Mouse (Mus musculus): ENCODE data around the gene Snx25. TPM values are rescaled to one million over a fixed set of nuclear protein-coding genes. Genes with fewer than 3 reads are reported as not detected.
"Not testable (repeated sequence)": the region's sequence is repeated elsewhere in the genome, so short reads cannot be mapped to it uniquely, and the experiment has no call there.

The Snx25 gene
- total RNA-seq, 2 experiments from 2014 or later: 4.7 to 5.5 TPM

DNA sequence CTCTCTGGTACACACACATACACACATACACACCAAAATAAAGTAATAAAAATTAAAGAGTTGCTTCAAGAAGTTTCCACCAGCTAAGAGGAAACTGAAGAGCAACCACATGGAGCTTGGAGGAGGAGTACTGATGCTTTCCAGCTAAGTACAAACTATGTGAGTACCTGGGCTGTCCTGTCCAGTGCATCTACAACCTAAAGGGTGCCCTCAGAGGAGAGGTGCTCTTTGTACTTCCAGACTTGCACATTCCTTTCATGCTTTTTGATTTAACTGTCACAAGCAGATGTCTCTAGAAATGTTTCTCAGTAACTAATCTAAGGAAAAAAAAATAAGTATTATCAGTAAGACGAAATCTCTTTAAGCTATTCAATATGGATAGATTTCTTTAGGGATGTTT is 14.6 kb downstream of the Snx25 start:
- DNase-seq: no peak

DNA sequence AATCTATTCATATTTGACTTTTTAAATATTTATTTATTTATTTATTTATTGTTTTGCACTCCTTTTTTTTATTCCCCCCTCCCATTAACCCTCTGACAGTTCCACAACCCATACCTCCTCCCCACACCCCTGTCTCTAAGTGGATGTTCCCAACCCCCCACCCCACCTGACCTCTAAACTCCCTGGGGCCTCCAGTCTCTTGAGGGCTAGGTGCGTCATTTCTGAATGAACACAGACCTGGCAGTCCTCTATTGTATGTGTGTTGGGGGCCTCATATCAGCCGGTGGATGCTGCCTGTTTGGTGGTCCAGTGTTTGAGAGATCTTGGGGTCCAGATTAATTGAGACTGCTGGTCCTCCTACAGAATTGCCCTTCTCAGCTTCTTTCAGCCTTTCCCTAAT is 16.4 kb downstream of the Snx25 start:
- DNase-seq: not testable (repeated sequence)

DNA sequence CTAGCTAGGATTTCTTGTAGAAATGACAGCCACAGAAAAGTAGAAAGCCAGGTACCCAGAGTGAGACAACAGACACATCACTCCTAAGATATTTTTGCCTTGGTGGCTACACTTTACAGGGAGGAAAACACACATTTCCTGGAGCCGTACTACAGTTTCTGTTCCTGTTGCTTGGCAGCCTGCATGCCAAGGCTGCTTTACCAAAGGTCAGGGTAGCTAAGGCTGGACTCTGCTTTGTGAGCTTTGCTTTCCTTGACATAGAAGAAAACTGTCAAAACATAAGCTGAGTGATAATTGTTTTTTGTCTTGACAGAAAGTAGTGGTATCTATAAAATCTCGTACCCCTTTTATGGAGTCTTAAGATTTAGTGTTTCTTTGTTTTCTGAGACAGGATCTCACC is 21.5 kb downstream of the Snx25 start:
- DNase-seq: no peak

DNA sequence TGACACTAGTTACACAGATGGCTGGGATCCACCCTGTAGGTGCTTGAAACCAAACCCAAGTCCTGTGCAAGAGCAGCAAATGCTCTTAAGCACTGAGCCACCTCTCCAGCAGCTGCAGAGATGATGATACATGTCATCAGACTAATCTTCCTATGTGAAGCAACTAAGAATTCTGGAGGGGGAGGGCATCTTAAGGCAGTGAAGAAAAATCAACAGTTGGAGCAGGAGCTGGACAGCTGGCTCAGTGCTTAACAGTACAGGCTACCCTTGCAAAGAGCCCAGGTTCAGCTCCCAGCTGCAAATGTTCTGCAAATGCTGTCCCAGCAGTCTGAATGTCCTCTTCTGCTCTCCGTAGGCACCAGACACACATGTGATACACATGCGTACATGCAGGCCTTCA is 29.5 kb downstream of the Snx25 start:
- DNase-seq: no peak

DNA sequence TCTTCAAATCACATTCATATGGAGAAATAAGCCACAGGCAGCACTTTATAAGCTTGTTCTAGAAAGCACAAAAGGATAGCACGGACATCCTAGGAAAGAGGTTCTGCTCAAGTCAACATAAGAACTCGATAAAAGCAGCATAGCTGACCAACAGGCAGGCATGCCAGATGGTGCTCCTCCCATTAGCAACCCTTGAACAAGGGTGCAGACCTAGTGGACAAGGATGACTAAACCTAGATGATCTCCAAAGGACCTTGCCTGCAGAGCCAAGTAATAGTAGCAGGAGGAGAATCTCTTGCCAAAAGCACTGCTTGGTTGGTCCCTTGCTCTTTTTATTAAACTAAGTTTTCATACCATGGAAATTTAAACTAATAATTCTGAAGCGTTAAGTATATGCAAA is 32.8 kb downstream of the Snx25 start:
- DNase-seq: no peak

DNA sequence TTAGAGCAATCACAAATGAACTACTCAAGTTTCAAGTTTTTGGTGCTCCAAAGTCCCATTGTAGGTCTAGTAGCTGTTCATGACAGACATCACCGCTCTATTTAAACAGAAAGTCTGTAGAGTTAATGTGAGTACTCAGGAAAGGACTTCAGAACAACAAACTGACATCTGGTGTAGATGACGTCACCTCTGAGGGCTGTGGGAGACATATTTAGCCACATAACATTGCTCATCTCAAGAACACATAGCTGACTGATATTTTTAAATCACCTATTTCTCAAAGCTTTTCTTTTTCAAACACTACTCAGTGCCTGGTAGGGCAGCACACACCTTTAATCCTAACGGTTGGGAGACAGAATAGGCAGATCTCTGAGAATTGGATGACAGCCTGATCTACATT is 34.8 kb downstream of the Snx25 start:
- DNase-seq: no peak

DNA sequence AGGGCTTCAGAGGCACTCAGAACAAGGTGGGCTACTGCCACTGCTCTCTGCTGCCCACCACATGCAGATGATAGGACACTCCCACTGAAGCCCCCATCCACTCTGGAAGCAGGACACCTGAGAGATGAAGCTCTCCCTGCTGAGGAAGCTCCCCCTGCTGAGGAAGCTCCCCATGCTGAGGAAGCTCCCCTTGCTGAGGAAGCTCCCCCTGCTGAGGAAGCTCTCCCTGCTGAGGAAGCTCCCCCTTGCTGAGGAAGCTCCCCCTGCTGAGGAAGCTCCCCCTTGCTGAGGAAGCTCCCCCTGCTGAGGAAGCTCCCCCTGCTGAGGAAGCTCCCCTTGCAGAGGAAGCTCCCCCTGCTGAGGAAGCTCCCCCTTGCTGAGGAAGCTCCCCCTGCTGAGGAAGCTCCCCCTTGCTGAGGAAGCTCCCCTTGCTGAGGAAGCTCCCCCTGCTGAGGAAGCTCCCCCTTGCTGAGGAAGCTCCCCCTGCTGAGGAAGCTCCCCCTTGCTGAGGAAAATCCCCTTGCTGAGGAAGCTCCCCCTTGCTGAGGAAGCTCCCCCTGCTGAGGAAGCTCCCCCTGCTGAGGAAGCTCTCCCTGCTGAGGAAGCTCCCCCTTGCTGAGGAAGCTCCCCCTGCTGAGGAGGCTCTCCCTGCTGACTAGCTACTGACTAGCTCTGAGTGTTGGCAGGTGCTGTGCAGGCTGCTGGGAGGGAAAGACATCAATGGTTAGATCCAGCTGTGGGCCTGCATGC is 38.4 kb downstream of the Snx25 start:
- not testable (repeated sequence) for DNase-seq

DNA sequence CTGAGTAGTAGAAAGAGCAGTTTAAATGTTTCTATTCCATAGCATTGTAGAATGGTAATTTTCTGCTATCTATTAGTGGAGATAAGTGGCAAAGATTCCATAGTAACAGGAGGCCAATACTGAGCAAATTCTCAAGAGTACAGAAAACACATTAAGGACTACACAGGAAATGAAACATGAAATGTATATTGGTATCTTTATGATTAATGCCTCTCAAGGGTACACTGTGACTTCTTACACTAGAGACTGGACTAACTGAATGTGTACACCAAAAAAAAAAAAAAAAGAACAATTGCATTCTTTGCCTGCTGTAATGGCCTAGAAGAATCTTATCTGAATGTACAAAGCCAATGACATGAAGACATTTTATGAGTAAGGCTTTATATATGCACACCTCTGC is 44.3 kb downstream of the Snx25 start:
- DNase-seq: no peak

DNA sequence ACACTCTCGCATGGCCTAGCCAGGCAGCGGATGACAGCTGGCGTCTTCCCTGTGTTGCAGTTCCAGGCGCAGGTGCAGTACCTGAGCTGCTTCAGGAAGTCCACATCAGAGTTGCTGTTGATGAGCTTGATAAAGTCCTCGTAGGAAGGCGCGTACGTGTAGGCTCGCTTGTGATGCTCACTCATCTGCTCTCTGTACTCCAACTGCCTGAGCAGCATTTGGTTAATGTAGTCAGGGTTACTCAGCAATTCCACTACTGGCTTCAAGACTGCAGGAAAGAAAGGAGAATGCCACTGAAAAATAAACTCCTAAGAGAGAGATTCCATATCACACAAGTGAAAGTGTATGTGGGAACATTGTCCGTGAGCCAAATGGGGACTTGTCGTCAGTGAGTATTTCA is 48.5 kb downstream of the Snx25 start:
- DNase-seq: no peak

DNA sequence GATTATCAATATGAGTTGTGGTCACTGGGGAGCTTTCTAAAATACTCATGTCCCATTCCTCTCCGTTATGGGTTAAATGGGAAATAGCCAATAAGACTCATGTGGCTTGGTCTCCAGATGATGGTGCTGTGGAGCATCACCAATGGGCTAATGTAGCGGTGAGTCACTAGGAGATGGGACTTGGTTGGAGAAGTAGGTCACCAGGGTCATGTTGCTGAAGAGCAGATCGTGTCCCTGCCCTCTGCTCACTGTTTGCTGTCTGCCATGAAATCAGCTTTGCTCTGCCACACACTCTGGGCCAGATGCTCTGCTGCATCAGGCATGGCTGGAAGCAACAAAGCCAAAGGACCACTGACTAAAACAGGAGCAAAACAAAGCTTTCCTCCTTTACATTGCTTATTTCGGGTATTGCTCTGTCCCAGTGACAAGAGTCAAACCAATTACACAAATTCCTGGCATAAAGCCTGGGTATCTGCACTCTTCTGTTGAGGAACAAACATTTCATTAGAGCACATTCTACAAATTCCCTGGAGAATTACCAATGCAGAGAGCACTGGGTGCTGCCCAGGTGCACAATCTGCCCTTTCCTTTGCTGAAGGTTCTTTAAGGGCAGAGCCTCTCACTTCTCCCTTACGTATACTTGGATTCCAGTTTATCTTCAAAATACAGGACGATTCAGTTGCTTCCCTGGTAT is 59.1 kb downstream of the Snx25 start:
- DNase-seq: no peak

DNA sequence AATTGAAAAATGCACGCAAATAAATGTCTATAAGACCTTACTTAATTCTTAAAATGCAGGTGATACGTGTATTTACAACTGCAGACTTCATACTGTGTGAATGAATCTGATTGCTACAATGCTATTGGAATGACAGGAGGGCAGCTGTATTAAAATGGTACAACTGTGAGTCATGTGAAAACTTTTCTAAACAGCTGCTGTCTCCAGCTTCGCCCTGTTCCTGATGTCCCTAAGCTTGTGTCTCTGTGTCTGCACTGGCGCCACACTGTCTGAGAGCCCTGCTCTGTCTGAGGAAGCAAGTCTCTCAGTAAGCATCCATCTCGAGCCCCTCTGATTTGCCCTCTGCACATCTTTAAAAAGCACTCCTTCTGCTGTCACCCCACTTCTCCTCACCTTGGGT is 68.8 kb downstream of the Snx25 start:
- no peak for DNase-seq

DNA sequence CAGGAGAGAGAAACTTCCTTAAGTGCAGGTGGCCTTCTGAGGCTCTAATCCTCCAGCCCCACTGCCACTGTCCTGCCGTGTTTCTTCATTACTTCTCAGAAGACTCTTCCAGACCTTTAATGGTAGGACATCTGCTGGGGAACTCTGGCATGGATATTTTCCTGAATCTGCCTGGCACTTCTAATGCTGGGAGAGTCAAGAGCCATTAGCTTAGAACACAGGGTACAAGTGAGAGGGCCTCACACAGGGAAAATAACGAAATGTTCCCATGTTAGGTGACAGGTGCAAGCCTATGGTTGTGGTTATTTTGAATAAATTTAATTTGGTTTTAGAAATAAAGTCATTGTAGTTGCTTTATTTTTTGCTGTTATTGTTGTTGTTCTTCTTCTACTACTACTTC is 70.9 kb downstream of the Snx25 start:
- DNase-seq: no peak

DNA sequence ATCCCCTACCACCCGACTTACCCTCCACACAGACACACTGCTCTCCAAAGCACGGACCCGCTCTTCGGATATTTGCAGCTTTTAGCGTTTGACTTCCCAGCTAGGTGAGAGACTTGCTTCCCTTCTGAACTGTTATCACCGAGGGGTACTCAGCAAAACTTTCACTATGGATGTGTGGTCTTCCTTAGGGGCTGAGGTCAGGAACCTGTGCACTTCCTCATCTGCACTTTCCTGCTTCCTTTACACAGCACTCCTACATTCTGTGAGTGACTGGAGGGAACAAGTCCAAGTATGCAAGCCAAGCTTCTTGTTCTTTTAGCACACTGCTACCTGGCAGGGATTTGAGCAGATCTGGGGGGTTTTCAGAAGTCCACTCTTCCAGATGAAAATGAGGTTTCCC is 73.1 kb downstream of the Snx25 start:
- DNase-seq: no peak

DNA sequence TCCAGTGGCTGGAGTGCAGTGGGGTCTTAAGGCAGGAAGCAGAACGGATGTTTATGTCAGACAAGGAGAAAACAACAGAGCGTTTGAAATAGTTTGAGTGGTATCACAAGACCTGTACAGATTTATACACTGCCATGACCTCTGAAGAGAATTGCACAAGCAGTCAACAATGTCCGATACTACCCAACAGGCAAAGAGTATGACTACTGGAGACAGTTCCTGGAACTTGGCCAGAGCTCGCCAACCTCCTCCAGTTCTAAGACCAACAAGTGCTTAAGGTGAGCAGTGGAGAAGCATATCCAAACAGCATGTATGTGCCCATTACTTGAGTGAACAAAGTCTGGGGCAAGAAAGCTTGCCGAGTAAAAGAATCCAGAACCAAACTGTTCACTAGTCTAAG is 76.7 kb downstream of the Snx25 start:
- DNase-seq: no peak

DNA sequence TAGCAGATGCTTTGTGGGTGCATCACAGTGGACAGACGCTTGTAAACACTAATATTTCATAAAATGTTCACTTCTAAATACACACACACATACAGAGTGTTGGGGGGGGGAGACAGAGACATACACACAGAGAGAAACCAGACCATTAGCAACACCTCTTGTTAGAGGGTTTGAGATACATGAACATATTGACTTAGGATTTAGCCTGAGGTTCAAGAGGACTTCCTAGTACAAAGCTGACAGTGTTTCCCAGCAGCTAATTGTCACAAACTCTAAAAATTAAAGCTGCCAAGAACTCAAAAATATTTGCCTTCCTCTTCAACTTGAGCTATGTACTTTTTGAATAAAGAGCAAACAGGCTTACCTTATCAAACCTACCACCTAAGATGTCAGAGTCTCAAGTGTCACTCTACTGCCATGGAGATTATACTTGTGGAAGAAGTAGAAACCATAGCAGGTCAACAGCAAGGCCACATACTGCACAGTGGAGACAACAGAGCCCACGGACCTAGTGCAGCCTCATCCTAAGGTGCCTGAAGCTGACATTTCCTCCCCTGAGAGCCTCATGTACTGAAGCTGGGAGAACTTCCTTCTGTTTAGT is 78.3 kb downstream of the Snx25 start:
- DNase-seq: no peak

DNA sequence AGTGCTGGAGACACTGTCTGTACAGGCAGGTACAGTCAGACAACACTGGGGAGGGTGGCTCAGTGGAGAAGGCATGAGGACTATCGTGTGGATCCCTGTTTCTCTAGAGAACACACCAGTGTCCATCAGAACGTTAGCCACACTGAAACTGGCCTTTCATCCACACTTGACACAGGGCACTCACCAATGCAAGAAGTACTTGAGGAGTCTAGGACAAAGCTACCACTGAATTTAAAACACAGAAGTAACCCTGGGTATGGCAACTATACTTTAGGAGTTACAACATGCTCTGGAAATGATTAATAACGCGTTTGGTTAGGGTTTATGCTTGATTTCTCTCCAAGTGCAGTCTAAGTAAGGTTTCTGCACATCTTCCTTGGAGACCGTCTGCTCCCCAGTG is 79.2 kb downstream of the Snx25 start:
- DNase-seq: no peak

DNA sequence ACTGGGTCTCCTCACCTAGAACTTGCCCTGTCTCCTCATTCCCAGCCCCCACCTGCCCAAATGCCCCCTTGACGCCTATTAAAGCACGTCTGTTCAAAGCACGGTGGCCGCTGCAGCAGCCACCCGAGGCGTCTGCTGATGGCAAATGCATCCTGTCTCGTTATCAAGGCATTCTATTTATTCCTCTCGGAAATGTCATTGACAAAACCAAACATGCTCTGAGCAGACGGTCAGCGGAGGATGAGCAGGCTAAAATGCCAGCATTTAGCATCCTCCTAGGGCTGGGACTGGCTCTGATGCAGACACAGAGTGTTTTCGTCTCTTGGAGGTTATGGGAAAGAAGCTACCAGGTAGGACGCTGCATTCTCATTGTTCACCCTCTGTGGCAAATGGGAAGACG is 111.7 kb downstream of the Snx25 start:
- no peak for DNase-seq

DNA sequence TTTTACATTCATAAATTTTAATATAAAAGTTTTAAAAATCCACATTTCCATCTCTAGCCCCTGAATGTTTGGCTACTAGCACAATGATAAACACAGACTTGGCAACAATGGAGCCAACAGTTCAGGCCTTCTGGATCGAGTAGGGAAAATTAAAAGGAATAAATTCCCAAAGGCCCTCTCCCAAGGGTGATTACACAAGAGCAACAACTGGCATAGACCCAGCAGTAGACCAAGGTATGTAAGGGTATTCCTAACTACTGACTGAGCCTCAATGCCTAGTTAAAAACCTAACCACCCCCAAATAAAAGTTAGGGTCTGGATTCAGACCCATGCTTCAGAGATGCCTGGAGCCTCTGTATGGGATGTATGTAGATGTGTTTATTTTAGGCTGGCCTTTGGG is 112.3 kb downstream of the Snx25 start:
- no peak for DNase-seq

DNA sequence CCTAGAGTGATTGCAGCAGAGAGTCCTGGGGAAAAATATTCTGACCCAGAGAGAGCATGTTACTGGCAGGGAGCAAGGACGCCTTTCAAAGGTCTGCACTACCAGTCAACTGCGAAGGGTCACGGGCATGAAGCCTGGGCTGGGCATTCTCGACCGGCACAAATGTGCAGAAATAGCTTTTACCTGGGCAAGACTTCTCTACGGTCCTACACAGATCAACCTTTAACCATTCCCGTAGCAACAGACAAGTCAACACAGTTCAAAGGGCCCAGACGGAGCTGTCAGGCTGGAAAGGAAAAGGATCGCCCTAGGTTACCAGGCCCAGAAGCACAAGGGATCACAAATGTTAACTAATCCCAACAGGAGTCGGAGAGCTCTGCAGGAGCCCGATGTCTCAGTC is 115.7 kb downstream of the Snx25 start:
- no peak for DNase-seq

DNA sequence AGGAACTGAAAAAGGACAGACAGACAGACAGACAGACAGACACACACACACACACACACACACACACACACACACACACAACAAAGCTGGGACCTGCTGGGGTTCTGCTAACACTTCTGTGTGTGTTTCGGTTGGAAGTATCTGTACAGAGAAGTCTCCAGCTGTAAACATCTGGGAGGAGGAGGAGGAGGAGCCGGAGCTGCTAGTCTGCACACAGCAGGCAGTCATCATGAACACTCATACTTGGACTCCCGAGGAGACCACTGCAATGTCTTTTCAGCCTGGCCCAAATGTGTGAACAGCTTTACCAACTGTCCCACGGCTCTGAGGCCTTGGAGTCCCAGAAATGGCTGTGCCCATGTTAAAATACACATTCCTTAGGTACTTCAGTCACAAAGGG is 127.6 kb downstream of the Snx25 start:
- no peak for DNase-seq

DNA sequence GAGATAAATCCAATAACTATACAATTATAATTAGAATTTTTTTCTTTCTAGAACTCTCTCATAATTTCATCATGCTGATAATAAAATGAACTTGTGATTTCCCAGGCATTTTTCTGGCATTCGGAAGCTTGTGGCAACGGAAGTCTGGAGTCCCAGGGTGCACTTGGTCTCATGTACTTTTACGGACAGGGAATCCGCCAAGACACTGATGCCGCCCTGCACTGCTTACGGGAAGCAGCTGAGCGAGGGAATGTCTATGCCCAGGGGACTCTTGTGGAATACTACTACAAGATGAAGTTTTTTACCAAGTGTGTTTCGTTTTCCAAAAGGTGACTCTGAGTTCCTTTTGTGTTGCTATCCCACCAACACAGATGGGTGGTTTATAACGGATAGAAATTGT is 129.2 kb downstream of the Snx25 start:
- no peak for DNase-seq

DNA sequence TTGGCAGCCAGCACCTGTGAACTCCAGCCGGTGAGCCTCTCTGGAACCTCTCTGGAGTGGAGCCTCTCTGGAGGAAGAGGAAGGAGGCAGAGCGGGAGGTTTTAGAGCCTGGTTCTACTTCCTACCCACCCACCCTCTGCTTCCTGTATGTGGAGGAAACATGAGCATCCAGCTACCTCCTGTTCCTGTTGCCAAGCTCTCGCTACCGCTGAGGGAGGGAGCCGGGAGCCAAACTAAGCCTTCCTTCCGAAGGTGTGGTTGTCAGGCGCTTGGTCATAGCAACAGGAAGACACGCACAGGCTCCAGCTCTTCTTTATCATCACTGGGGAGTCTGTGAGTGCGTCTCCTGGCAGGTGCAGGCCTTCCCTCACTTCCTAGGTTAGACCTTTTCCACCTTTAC is 129.8 kb downstream of the Snx25 start:
- DNase-seq: no peak

DNA sequence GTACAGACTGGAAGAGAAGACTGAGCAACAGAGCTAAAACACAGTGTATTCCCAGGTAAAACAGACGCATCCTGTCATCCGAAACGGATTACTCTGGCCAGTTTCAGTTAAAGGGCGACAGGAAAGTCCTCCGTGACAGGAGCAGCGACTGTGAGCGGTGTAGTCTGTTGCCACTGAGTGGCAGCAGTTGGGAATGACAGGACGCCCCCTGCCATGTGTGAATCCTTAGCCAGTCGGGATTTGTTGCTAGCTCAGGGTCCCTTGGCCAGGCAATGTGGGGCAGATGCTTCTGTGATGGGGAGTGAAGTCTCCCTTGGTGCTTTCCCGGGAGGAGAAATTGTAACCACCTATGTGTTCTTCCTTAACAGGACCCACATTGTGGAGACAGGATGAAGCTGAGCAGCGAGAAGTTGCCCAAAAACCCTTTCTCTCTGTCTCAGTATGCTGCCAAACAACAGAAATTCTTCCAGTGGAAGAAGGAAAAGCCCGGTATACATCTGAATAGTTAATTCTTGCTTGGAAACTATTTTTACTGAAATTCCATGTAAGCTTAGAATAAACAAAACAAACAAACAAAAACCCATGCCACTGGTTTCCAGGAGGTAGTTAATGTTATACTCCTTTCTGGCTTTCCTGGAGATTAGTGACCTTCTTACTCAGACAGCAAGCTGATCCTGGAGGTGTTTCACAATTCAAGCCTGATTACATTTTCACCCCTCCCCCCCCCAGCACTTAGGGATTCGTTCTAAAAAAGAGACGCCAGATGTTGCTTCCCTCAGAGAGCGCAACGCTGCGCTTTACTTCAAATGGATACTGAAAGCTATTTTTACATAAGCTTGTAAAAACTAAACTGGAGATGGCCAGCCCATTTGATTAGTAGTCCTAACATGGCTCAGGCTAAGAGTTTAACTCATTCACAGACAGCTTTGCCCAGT is 140.9 kb downstream of the Snx25 start:
- DNase-seq: no peak
